Mouse (Mus musculus) heart, adult 2 months (tissue): ENCODE results near the gene Tlx2. TPM values are rescaled to one million over a fixed set of nuclear protein-coding genes. Genes with fewer than 3 reads are reported as not detected.
A peak's percentile ranks its signal among the peaks of the same experiment; 100 is the strongest.

Experiments
- DNase-seq, 2 experiments: peaks; one replicate each; pipeline ENCODE4 v3.0.0; 2021
- H3K27ac ChIP-seq: fragments of 200-600 bp; 2 replicates; pipeline ENCODE4 v1.8.1; 2022
- H3K27me3 ChIP-seq: fragments of 200-500 bp; 2 replicates; pipeline ENCODE4 v1.6.1; 2012; ENCODE audit warnings: mild to moderate bottlenecking, low read length, inconsistent platforms, mixed read lengths; ENCODE audit not compliant: control insufficient read depth, insufficient read depth
- H3K36me3 ChIP-seq: fragments of 200-500 bp; 2 replicates; pipeline ENCODE4 v1.6.1; 2012; ENCODE audit warnings: low read length, inconsistent platforms; ENCODE audit not compliant: control insufficient read depth, insufficient read depth
- H3K4me1 ChIP-seq: fragments of 200-500 bp; 2 replicates; pipeline ENCODE4 v1.6.1; 2011; ENCODE audit warnings: low read length; ENCODE audit not compliant: control insufficient read depth, insufficient read depth
- H3K4me3 ChIP-seq: fragments of 200-600 bp; 2 replicates; pipeline ENCODE4 v1.8.1; 2022
- H3K79me2 ChIP-seq: fragments of 200-500 bp; replicated peaks from 2 replicates; pipeline ENCODE4 v1.6.1; 2012; ENCODE audit warnings: mild to moderate bottlenecking, inconsistent platforms, low read length, moderate library complexity, mixed read lengths; ENCODE audit not compliant: control insufficient read depth, insufficient read depth
- H3K9ac ChIP-seq: fragments of 200-500 bp; 2 replicates; pipeline ENCODE4 v1.6.1; 2012; ENCODE audit warnings: low read depth, mild to moderate bottlenecking, control low read depth, inconsistent platforms, low read length, mixed read lengths
- CTCF ChIP-seq: fragments of 200-600 bp; IDR thresholded peaks from 2 replicates; pipeline ENCODE4 v1.8.1; 2022; ENCODE audit warnings: antibody characterized with exemption, mild to moderate bottlenecking, moderate library complexity
- EP300 ChIP-seq: fragments of 200-500 bp; IDR thresholded peaks from 2 replicates; pipeline ENCODE4 v1.6.1; 2011; ENCODE audit warnings: low read depth, low read length, control low read depth; ENCODE audit not compliant: insufficient read depth
- POLR2A ChIP-seq: fragments of 200-500 bp; IDR thresholded peaks from 2 replicates; pipeline ENCODE4 v1.6.1; 2011; ENCODE audit warnings: mild to moderate bottlenecking, low read depth, low read length, control low read depth; ENCODE audit not compliant: insufficient read depth
- WGBS: fragments of 180-500 bp; shearing (Covaris S2); methylation state at CpG from one replicate; pipeline ENCODE4 v1.1.7; 2018; 5-methylcytosine and 5-hydroxymethylcytosine counted together
- intact Hi-C: fragments of 180-260 bp; cut with DNase I; formaldehyde crosslinking; loops from one replicate; pipeline ENCODE4 v1.15.1; 2025
- polyA plus RNA-seq: library from polyadenylated mRNA; depleted of rRNA; stranded (reverse); fragments of >200 nt; gene quantifications from 2 replicates; pipeline ENCODE4 v1.2.3, GENCODE M21; 2012
- total RNA-seq, 2 experiments: library from RNA; stranded (reverse); gene quantifications; 2 replicates each; pipeline ENCODE4 v1.2.3; 2021

Tlx2 gene
- total and polyA plus RNA-seq, 3 experiments, result 0.14 TPM; not detected in 2

GRCm38 (mm10) chr6:83098411-83098810, 28.3 kb upstream of the Tlx2 start:
- Histone ChIP-seq H3K27ac (no peak overlapping the region), H3K27me3 (no peaks in the 10 kb centered on the region), H3K4me3 (no peak overlapping the region), H3K4me1 (peaks cover 4% of the 10 kb centered on the region), H3K9ac (no peak overlapping the region), H3K79me2 (no peaks in the 10 kb centered on the region), H3K36me3 (no peaks in the 10 kb centered on the region)
- TF ChIP-seq CTCF, result no peak
- DNase-seq, result no peak
- 68% methylated on average over 2 of the region's 2 CpGs for WGBS
- intact Hi-C loops, result no loop called here

GRCm38 (mm10) chr6:83095968-83096367, 25.9 kb upstream of the Tlx2 start:
- Histone ChIP-seq H3K79me2 (no peaks in the 10 kb centered on the region), H3K36me3 (no peaks in the 10 kb centered on the region), H3K4me1 (peaks cover 3% of the 10 kb centered on the region), H3K27me3 (no peaks in the 10 kb centered on the region), H3K4me3 (no peak overlapping the region), H3K9ac (no peak overlapping the region), H3K27ac (no peak overlapping the region)
- TF ChIP-seq POLR2A (no peak), EP300 (no peak), CTCF (no peak)
- DNase-seq, result no peak
- 48% methylated on average over 6 of the region's 6 CpGs for WGBS
- intact Hi-C loops, result no loop called here

- 16% methylated on average over 6 of the region's 6 CpGs for WGBS
- Histone ChIP-seq H3K36me3 (no peaks in the 10 kb centered on the region), H3K27ac (no peak overlapping the region), H3K4me1 (peaks cover 2% of the 10 kb centered on the region), H3K27me3 (no peaks in the 10 kb centered on the region), H3K79me2 (no peaks in the 10 kb centered on the region), H3K9ac (no peak overlapping the region), H3K4me3 (no peak overlapping the region)
- DNase-seq, result no peak
- TF ChIP-seq POLR2A, result no peak
- no peak for TF ChIP-seq CTCF
- no peak for TF ChIP-seq EP300
- intact Hi-C loops, result no loop called here
Observed at GRCm38 (mm10) chr6:83092416-83093127, 22.5 kb upstream of the Tlx2 start.

- no peak for TF ChIP-seq POLR2A
- no peak for TF ChIP-seq EP300
- no peak for TF ChIP-seq CTCF
- peak overlapping the region; percentile 73 for H3K9ac ChIP-seq
- peak overlapping the region; percentile 64 for H3K4me3 ChIP-seq
- no peaks in the 10 kb centered on the region for H3K27me3 ChIP-seq
- no peak for DNase-seq
- no peaks in the 10 kb centered on the region for H3K79me2 ChIP-seq
- H3K36me3 ChIP-seq, result no peaks in the 10 kb centered on the region
- H3K27ac ChIP-seq, result peak overlapping the region; percentile 76
- intact Hi-C loops, result no loop called here
- 25% methylated on average over 9 of the region's 9 CpGs for WGBS
- peaks cover 2% of the 10 kb centered on the region for H3K4me1 ChIP-seq
Observed at GRCm38 (mm10) chr6:83087926-83088260, 17.8 kb upstream of the Tlx2 start.

GRCm38 (mm10) chr6:83087205-83087925, 17.3 kb upstream of the Tlx2 start:
- WGBS, result under 1% methylated on average over 47 of the region's 47 CpGs
- no peaks in the 10 kb centered on the region for H3K4me1 ChIP-seq
- no peaks in the 10 kb centered on the region for H3K36me3 ChIP-seq
- H3K27ac ChIP-seq, result peak overlapping the region; percentile 76
- peak overlapping the region; percentile 64 for H3K4me3 ChIP-seq
- H3K27me3 ChIP-seq, result no peaks in the 10 kb centered on the region
- TF ChIP-seq CTCF, result no peak
- no peak for TF ChIP-seq EP300
- TF ChIP-seq POLR2A, result no peak
- H3K9ac ChIP-seq, result peak overlapping the region; percentile 73
- peak; percentile 51 to 66 for DNase-seq
- intact Hi-C loops, result no loop called here
- H3K79me2 ChIP-seq, result no peaks in the 10 kb centered on the region
